Mouse (Mus musculus) kidney, postnatal 4 days (tissue): Measurements from ENCODE around the gene Tsr1.

Experiments
- DNase-seq, 2 experiments: peaks; one replicate each; pipeline ENCODE4 v3.0.0; 2021; ENCODE audit warnings: mixed read lengths in 2 of 2

Tsr1 gene

GRCm38 (mm10) chr11:74897678-74898516 lies at the start of gene Tsr1:
TSS of gene Tsr1 (plus strand) at chr11:74898071.
- DNase-seq = peak; percentile 92 to 97

DNA sequence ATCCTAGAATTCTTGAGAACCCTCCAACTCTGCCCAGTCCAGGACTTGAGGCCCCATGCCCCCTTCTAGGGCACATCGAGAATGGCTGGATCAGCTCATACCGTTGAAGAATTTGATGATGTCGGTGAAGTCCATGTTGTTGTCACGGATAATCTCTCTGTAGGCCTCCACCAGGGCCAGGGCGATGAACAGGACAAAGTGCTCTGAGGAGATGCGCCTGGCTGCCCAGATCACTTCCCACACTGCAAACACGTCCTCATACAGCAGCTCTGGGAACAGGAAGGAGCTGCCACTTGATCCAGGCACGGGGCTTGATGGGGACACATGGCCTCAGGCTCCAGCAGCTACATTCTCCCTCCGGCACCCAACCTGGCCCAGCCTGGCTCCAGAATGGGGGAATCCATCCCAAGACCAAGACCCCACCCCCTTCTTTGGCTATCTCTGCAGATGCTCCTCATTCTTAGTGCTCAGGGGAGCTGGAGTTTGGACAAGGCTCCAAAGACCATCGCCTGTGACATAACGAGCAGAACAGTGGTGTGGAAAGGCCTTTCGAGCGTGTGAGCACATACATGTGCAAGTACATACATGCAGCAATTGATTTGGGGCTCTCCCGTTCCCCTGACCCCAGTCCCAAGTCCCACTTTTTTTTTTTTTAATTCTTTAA lies 46.7 kb upstream of the Tsr1 start:
- DNase-seq = peak; percentile 47 to 65

GRCm38 (mm10) chr11:74857756-74858155 lies 40.1 kb upstream of the Tsr1 start:
- DNase-seq = no peak

DNA sequence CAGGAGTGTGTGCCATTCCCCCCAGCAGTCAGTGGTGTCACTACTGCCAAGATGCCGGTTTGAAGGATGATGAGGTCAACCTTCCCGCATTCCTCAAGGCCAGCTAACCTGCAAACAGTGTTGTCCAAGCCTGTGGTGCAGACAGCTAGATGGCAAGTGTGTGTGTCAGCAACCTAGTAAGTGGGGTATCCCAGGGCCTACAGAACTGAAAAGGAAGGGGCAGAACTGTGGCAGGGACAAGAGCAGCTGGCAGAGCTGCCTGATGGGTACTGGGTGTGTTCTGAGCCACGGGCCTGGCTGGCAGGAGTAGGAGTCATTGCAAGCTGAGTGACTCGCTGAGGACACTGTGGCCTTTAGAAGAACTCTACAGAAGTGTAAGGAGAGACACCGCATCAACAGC lies 35.7 kb upstream of the Tsr1 start:
- DNase-seq = no peak

GRCm38 (mm10) chr11:74863471-74863870 lies 34.4 kb upstream of the Tsr1 start:
- DNase-seq = peak; percentile 53 to 65

- DNase-seq = no peak
Observed at GRCm38 (mm10) chr11:74864421-74864820, 33.5 kb upstream of the Tsr1 start.

GRCm38 (mm10) chr11:74865252-74865651 lies 32.6 kb upstream of the Tsr1 start:
- no peak for DNase-seq

DNA sequence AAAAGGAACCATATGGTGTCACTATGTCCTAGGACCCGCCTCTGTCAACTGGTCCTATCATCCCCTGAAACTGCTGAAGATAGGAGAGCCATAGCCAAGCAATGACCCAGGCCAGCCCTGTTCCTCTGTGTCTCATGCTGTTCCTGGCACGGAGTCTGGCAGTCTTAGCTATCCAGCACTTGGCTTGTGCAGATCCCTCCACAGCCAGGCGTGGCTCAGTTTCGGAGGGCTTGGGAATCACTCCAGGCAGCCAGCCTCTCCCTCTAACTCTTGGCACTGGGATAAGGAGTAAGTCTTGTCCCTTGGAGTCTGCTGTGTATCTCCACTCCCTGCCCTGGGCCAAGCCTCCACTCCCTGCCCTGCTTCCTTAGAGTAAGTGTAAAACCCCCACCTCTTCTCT lies 31.2 kb upstream of the Tsr1 start:
- no peak for DNase-seq

DNA sequence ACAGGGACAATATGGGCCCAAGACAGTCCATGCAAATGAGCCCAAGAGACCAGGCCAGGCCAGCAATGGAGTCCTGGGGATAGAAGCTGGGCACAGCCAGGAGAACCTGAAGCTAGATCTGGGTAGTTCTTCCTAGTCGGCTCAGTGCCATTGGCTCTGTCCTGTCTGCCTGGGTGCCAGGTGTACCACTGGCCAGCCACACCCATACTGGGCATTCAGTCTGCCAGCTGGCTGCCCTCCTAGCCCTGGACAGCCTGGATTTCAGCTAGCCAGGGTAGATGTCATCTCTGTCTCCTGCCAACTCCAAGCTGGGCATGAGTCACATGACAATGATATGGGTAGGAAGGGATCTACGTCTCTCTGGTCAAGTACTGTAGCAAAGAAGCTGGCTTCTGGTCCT lies 30.7 kb upstream of the Tsr1 start:
- DNase-seq = no peak

GRCm38 (mm10) chr11:74868046-74868760 lies 29.7 kb upstream of the Tsr1 start:
- DNase-seq = no peak

DNA sequence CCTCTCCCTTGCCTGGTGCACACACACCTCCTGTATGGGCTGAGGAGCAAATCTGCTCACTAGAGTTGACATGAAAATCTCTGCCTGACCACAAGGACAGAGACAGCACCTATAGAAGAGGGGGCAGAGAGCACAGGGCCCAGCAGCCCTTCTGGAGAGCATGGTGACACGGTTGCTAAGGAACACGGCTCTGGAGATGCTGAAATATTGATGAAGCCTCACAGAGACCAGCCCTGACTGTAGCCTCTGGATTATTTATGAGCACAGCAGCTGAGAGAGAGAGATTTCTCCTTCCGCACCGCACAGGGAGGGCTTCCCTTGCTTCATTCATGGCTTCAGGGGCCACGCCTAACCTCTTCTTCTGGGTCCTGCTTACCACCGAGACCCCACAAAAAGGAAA lies 28.3 kb upstream of the Tsr1 start:
- no peak for DNase-seq

DNA sequence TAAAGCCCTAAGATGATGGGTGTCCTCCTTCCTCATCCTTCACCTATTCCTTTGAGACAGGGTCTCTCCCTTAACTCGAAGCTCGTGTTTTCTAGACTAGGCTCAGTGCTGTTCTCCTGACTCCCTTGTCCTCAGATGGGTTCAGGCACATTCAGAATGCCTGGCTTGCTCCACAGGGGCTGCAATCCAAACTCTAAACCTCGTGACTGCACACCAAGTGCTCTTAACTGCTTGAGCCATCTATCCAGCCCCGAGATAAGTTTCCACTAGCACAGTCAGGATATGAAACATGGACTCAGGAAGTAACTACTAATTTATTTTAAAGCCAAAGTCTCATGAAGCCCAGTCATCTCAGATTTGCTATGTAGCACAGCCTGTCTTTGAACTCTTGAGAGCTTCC lies 27.3 kb upstream of the Tsr1 start:
- no peak for DNase-seq

- peak; percentile 34 to 60 for DNase-seq
Observed at GRCm38 (mm10) chr11:74870991-74871622, 26.8 kb upstream of the Tsr1 start.

GRCm38 (mm10) chr11:74874630-74875029 lies 23.2 kb upstream of the Tsr1 start:
- DNase-seq = peak in 1 of 2 experiments; percentile 35

- DNase-seq = peak; percentile 67 to 75
Observed at GRCm38 (mm10) chr11:74876801-74877200, 21.1 kb upstream of the Tsr1 start.

- no peak for DNase-seq
Observed at GRCm38 (mm10) chr11:74880999-74881398, 16.9 kb upstream of the Tsr1 start.

DNA sequence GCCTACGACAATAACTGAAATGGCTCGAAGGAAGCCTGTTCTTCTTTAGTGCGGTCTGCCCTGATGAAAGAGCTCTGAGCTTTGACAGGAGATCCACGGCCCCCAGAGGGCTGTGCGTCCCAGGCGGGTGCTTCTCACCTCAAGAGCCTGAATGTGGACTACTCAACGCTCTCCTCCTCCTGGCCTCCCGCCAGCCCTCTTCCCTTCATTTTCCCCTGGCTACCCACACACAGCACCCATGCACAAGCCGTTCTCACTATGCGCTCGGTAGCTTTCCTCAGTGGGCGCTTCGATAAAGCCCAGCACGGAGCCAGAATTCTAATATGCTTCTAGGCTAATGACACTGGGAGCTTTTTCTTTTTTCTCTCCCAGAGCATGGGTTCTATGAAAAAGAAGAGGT lies 15.9 kb upstream of the Tsr1 start:
- no peak for DNase-seq

GRCm38 (mm10) chr11:74883098-74883497 lies 14.8 kb upstream of the Tsr1 start:
- DNase-seq = no peak

GRCm38 (mm10) chr11:74894619-74895018 lies 3.3 kb upstream of the Tsr1 start:
- DNase-seq = no peak

DNA sequence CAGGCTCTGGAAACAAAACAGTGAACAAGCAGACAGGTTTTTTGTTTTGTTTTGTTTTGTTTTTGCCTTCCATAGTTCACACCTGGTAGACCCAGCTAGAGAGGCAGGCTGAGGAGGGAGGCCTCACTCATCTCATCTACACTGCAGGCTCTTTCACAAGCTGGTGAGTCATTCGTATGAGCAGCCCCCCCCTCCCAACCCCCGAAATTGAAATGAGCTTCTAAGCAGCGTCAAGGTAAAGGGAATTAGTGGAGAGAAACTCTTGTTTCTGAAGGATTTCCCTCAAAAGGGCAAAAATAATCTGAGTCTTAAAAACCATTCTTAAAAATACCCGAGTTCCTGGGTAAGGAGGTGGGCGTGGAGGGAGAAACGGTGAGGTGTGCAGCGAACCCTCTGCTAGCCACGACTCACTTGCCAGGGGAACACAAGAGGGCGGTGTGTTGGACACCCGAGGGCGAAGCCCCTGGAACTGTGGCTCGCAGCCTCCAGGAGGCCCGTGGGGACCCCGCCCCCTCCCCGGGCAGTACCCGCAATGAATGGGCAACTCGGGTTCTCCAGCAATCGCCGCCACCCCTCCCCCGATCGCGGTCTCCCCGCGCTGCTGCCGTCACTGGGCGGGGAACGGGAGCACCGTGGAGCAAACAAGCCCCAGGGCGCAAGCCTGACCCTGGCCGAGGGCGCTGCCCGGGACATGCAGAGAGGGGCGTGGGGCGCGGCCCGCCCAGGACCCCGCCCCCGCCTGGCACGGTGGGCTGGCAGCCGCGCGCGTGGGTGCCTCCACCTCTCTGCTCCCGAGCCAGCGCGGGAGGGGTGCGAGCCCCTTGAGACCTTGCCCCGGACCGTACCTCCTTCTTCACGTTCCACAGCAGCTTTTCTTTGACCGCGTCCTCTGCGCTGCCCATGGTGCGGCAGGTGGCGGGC lies 1.6 kb upstream of the Tsr1 start:
- peak; percentile 73 to 82 for DNase-seq

- DNase-seq = peak; percentile 78 to 88
Observed at GRCm38 (mm10) chr11:74896901-74897677, 782 bp upstream of the Tsr1 start, which contains the start of gene Sgsm2. TSS of gene Sgsm2 (minus strand) at chr11:74897060.
